Mouse (Mus musculus): ENCODE measurements around the gene Whamm.

Whamm gene

GRCm38 (mm10) chr7:81596086-81596485 is 25.0 kb downstream of the Whamm start:
- no peak for DNase-seq (ENCODE audit: low read depth, low spot score)

DNA sequence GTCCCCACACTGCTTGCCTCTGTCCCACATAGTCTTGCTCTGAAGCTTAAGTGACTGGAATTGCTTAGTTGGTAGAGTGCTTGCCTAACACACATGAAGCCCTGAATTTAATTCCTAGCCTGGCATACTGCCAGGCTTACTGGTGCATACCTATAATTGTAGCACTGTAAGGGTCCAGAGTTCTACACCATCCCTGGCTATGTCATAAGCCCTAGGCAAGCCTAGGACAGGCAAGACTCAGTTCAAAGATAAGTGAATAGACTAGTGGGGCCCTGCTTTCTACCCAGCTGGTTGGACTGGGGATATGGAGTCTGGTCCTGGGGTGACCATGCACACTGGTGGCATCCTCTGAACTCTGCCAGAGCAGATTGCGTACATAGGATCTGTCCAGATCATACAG is 26.6 kb downstream of the Whamm start:
- DNase-seq (ENCODE audit: low read depth, low spot score) = no peak

- DNase-seq (ENCODE audit: low read depth, low spot score) = no peak
Measured at GRCm38 (mm10) chr7:81599379-81600280, 28.6 kb downstream of the Whamm start.

DNA sequence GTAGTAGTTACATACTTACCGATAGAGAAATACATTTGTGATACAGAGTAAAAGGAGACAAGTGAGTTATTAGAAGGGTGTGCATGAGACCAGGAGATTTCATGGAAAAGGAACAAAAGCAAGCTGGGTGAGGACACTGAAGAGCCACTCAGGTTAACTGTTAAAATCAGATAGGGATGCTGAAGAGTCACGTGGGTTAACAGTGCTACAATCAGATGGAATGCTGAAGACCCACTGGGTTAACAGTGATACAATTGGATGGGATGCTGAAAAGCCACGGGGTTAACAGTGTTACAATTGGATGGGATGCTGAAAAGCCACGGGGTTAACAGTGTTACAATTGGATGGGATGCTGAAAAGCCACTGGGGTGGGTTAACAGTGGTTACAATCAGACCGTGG is 33.9 kb downstream of the Whamm start:
- no peak for DNase-seq (ENCODE audit: low read depth, low spot score)

GRCm38 (mm10) chr7:81605489-81605888 is 34.4 kb downstream of the Whamm start:
- DNase-seq (ENCODE audit: low read depth, low spot score) = no peak

DNA sequence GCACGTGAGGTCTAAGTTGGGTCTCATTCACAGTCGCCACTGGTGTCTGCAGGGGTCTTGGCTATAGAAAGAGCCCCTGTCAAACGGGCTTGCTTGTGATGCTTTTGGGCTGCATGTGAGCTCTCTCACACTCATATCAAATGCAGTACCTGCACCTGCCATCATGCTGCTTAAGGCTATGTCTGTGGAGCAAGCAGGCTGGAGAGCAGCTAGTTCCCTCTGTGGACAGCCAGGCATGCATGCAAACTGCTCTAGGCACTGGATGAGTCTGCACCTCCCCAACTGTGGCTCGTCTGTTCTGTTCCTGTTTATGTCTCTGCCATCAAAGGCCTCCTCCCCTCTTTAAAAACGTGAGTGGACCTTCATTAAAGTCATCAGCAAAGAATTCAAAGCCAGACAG is 35.4 kb downstream of the Whamm start:
- no peak for DNase-seq (ENCODE audit: low read depth, low spot score)

DNA sequence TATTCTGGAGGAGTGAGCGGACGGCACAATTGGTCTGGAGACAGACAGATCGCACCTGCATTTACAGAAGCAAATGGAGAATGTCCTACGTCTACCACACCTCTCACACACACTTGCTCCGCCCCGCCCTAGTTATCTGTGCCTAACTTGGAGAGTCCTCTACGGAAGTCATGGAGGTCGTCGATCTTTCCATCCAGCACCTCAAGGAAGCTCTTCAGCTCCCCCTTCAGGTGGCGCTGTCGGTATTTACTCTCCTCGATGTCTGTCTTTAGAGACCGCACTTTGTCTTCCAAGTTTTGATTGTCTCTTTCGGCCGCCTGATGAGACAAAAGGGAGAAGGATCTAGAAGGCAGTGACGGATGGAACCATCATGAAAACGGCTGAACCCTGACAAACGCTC is 39.1 kb downstream of the Whamm start:
- DNase-seq (ENCODE audit: low read depth, low spot score) = peak; percentile 21

- DNase-seq (ENCODE audit: low read depth, low spot score) = no peak
Measured at GRCm38 (mm10) chr7:81612856-81613635, 42.0 kb downstream of the Whamm start.

DNA sequence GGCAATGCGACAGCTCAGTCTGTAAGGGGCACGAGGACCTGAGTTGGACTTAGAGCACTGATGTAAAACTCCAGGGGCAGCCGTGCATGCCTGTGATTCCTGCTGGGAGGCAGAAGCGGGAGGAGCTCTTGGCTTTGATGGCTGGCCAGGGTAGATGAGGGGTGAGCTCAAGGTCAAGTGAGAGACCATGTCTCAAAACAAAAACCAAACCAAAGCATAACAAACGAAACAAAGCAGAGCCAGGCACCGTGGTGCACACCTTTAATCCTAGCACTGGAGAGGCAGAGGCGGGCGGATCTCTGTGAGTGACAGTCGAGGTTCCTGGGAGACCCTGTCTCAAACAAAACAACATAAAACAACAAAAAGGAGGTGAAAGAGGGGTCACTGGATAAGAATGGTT is 44.0 kb downstream of the Whamm start:
- DNase-seq (ENCODE audit: low read depth, low spot score) = no peak

DNA sequence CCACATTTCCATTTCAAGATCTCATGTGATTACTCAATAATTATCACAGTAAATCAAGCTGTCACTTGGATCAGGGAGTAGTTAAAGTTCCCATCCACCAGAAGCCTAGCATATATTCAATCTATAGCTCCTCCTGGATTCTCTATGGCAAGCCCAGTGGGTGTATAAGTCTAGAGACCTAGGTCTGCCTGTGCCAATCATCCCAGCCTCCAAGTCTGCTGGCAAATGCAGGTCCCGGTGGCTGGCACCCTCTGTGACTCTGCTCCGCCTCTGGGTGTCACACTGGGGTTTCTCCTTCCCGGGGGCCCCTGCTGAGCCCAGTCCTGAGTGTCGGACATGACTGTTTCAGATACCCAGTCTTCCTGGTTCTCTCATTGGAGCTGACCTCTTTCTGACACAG is 51.7 kb downstream of the Whamm start:
- DNase-seq (ENCODE audit: low read depth, low spot score) = no peak

DNA sequence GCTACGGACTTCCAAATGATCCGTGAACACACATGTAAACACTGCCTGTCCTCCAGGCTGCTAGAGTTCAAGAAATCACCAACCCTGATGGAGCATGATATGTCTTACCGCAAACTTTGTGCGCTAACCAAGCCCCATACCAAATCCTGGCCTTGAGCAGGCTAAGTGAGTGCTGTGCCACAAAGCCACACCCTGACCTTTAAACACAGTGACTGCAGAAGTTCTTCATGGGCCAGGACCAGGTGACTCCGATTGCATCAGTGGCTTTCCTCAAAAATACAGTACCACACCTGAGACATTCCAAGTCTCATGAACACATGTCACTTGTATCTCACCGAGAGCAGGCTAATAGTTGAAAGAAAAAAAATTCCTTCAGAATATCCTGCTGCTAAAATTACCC is 52.7 kb downstream of the Whamm start:
- DNase-seq (ENCODE audit: low read depth, low spot score) = no peak

DNA sequence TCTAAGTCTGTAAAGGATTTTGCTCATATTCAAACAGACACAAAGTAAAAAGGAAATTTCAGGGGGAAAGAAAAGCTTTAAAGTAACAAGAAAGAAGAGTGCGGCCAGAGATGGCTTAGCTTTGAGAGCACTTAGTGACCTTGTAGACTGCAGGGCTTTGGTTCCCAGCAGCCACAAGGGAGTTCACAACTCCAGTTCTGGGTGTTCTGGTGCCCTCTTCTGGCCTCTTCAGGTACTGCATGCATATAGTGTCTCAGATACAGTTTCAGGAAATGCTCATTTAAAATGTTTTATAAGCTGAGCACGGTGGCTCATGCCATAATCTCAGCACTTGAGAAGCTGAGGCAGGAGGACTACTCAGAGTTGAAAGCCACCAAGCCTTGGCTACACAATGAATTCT is 55.4 kb downstream of the Whamm start:
- DNase-seq (ENCODE audit: low read depth, low spot score) = peak; percentile 50

DNA sequence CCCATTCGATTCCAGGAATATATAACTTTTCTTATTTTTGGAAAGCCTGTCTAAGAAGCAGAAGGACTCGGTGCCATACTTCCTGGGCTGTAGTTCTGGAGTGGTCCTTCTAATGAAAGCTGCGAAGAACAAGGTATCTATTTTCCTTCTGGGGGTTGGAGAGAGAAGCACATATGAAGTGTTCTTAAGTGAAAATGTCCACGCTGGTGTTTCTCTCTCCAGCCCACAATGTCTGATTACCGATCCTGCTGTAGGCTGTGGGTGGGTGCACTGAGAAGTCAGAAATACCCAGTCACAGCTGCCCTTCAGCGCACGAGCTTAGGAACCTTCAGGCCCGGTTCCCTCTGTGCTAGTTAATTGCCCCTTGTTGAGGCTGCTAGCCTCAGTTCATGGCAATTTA is 60.2 kb downstream of the Whamm start:
- no peak for DNase-seq (ENCODE audit: low read depth, low spot score)

- DNase-seq (ENCODE audit: low read depth, low spot score) = no peak
Measured at GRCm38 (mm10) chr7:81632586-81632985, 61.5 kb downstream of the Whamm start.

DNA sequence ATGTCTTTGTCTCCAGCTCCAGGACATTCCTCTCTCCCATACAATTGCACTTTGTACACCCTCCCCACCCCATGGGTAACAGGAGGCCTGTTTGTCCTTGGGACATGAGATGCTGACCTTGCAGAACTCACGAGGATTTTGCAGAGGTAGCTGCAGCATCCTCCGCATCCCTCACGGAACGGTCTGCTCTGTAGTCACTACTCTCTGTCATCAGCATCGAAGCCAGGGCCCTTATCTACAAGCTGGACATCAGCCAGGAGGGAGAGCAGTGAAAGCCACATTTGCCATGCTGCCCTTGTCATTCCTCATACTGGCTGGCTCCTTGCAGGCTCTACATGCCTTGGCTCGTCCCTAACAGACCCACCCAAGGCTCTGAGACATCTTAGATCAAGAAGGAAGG is 70.0 kb downstream of the Whamm start:
- no peak for DNase-seq (ENCODE audit: low read depth, low spot score)

- no peak for DNase-seq (ENCODE audit: low read depth, low spot score)
Measured at GRCm38 (mm10) chr7:81644551-81645235, 73.6 kb downstream of the Whamm start.
